Mouse (Mus musculus) kidney, embryonic 16.5 days (tissue): ENCODE measurements around the gene Vmn1r199. TPM values are rescaled to one million over a fixed set of nuclear protein-coding genes. Genes with fewer than 3 reads are reported as not detected.
"Not testable (repeated sequence)": the region's sequence is repeated elsewhere in the genome, so short reads cannot be mapped to it uniquely, and the experiment has no call there.

Experiments used
- ATAC-seq: fragments of 200-750 bp; cut with Nextera tagmentation; 2 replicates; pipeline ENCODE4 v1.8.0; 2017; ENCODE audit warnings: moderate TSS enrichment; ENCODE audit not compliant: low FRiP score, low TSS enrichment
- H3K27ac ChIP-seq: fragments of 300-500 bp; sonication (generic); 2 replicates; pipeline ENCODE4 v1.5.1; 2014; ENCODE audit warnings: low read length
- H3K27me3 ChIP-seq: fragments of 300-500 bp; sonication (generic); 2 replicates; pipeline ENCODE4 v1.6.1; 2014; ENCODE audit warnings: low read length, control low read depth, mixed read lengths; ENCODE audit not compliant: insufficient read depth
- H3K36me3 ChIP-seq: fragments of 300-500 bp; sonication (generic); 2 replicates; pipeline ENCODE4 v1.6.1; 2014; ENCODE audit warnings: low read length, control low read depth, mixed read lengths; ENCODE audit not compliant: insufficient read depth
- H3K4me1 ChIP-seq: fragments of 300-500 bp; sonication (generic); 2 replicates; pipeline ENCODE4 v1.6.1; 2014; ENCODE audit warnings: low read length, control low read depth, mixed read lengths; ENCODE audit not compliant: insufficient read depth
- H3K4me2 ChIP-seq: fragments of 300-500 bp; sonication (generic); replicated peaks from 2 replicates; pipeline ENCODE4 v1.6.1; 2014; ENCODE audit warnings: low read depth, low read length
- H3K4me3 ChIP-seq: fragments of 300-500 bp; sonication (generic); 2 replicates; pipeline ENCODE4 v1.5.1; 2014; ENCODE audit warnings: mild to moderate bottlenecking, low read length
- H3K9ac ChIP-seq: fragments of 300-500 bp; sonication (generic); replicated peaks from 2 replicates; pipeline ENCODE4 v1.6.1; 2014; ENCODE audit warnings: low read length
- H3K9me3 ChIP-seq: fragments of 300-500 bp; sonication (generic); 2 replicates; pipeline ENCODE4 v1.6.1; 2016; ENCODE audit warnings: low read length, control low read depth
- WGBS: fragments of 180-500 bp; shearing (Covaris S2); extraction: QIAGEN DNeasy Blood & Tissue Kit; methylation state at CpG from one replicate; pipeline ENCODE4 v1.1.7; 2014; 5-methylcytosine and 5-hydroxymethylcytosine counted together
- polyA plus RNA-seq: library from polyadenylated mRNA; unstranded; fragments of >200 nt; fragmentation: Nextera tagmentation; extraction: Ambion mirVana; gene quantifications from 2 replicates; pipeline ENCODE4 v1.2.1, GENCODE M21; 2015

The Vmn1r199 gene
- polyA plus RNA-seq: not detected in 2 replicates

- 72% methylated on average over 2 of the region's 2 CpGs for WGBS
- no peak for ATAC-seq
- H3K4me3 ChIP-seq: no peak within 1 kb of the TSS
- no peaks in the 10 kb centered on the region for H3K9me3 ChIP-seq
- no peaks in the 10 kb centered on the region for H3K36me3 ChIP-seq
- H3K9ac ChIP-seq: no peak within 1 kb of the TSS
- no peaks in the 10 kb centered on the region for H3K27me3 ChIP-seq
- H3K4me2 ChIP-seq: no peak within 1 kb of the TSS
- no peaks in the 10 kb centered on the region for H3K4me1 ChIP-seq
- H3K27ac ChIP-seq: no peak within 1 kb of the TSS
These were observed at the start of gene Vmn1r199 for GRCm38 (mm10) chr13:22379518-22379917. TSS of gene Vmn1r199 (plus strand) at chr13:22379818.

- H3K4me2 ChIP-seq: no peak overlapping the region
- H3K4me3 ChIP-seq: no peak overlapping the region
- H3K36me3 ChIP-seq: no peaks in the 10 kb centered on the region
- ATAC-seq: no peak
- no peak overlapping the region for H3K27ac ChIP-seq
- no peaks in the 10 kb centered on the region for H3K9me3 ChIP-seq
- H3K4me1 ChIP-seq: no peaks in the 10 kb centered on the region
- no peaks in the 10 kb centered on the region for H3K27me3 ChIP-seq
- WGBS: 64% methylated on average over 2 of the region's 2 CpGs
- no peak overlapping the region for H3K9ac ChIP-seq
These were observed 46.3 kb upstream of the Vmn1r199 start for GRCm38 (mm10) chr13:22333269-22333668.

- H3K36me3 ChIP-seq: no peaks in the 10 kb centered on the region
- H3K9ac ChIP-seq: no peak overlapping the region
- 94% methylated on average over 1 of the region's 1 CpGs for WGBS
- H3K4me3 ChIP-seq: no peak overlapping the region
- no peak overlapping the region for H3K27ac ChIP-seq
- ATAC-seq: no peak
- no peak overlapping the region for H3K4me2 ChIP-seq
- H3K4me1 ChIP-seq: no peaks in the 10 kb centered on the region
- H3K27me3 ChIP-seq: no peaks in the 10 kb centered on the region
- no peaks in the 10 kb centered on the region for H3K9me3 ChIP-seq
These were observed 44.1 kb upstream of the Vmn1r199 start for GRCm38 (mm10) chr13:22335565-22335964.

DNA sequence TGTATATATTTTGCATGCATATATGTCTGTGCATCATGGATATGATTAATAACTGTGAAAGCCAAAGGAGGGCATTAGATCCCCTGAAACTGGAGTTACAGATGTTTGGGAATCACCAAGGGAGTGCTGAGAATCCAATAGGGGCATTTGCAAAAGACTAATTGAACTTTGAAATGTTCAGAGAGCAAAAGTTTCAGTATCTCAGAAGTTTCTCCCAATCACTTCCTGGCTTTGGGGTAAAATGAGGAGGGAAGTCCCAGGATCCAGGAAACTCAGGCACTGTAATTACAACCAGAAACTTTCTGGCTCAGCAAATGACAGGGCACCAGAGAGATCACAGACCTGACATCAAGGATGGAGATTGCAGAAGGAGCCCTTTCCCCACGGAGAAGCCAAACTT is 29.6 kb upstream of the Vmn1r199 start, which contains the start of gene Vmn1r198:
TSS of gene Vmn1r198 (plus strand) at position 301 of the 400 bp plus-strand sequence.
- H3K27me3 ChIP-seq: no peaks in the 10 kb centered on the region
- H3K27ac ChIP-seq: no peak within 1 kb of the TSS
- WGBS: 22% methylated on average over 1 of the region's 1 CpGs

DNA sequence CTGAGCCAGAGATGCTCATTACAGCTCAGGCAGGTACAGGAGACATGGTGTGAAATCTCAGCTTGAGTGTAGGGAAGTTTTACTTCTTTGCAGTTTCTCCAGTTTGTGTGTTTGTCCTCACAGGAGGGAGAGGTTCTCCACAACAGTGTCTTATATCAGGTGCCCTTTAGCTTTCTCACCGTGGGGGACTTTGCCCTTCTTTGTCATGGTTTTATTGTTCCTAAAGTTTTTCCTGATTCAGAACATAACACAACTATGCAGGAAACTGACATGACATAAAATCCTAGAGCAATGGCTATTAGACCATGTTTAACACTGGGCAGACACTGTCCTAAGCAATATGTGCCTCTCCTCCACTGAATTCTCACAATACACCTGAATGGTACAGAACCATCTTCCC is 28.8 kb upstream of the Vmn1r199 start:
- 81% methylated on average over 1 of the region's 1 CpGs for WGBS
- ATAC-seq: no peak
- H3K36me3 ChIP-seq: no peaks in the 10 kb centered on the region
- H3K9me3 ChIP-seq: no peaks in the 10 kb centered on the region
- H3K4me2 ChIP-seq: no peak overlapping the region
- no peaks in the 10 kb centered on the region for H3K27me3 ChIP-seq
- no peaks in the 10 kb centered on the region for H3K4me1 ChIP-seq
- no peak overlapping the region for H3K9ac ChIP-seq
- H3K27ac ChIP-seq: no peak overlapping the region
- no peak overlapping the region for H3K4me3 ChIP-seq

More for the DNA sequence above, 29.6 kb upstream of the Vmn1r199 start, which contains the start of gene Vmn1r198:
- Histone ChIP-seq H3K4me2 (no peak within 1 kb of the TSS), H3K4me1 (no peaks in the 10 kb centered on the region), H3K9me3 (no peaks in the 10 kb centered on the region), H3K4me3 (no peak within 1 kb of the TSS), H3K36me3 (no peaks in the 10 kb centered on the region), H3K9ac (no peak within 1 kb of the TSS)
- no peak for ATAC-seq

DNA sequence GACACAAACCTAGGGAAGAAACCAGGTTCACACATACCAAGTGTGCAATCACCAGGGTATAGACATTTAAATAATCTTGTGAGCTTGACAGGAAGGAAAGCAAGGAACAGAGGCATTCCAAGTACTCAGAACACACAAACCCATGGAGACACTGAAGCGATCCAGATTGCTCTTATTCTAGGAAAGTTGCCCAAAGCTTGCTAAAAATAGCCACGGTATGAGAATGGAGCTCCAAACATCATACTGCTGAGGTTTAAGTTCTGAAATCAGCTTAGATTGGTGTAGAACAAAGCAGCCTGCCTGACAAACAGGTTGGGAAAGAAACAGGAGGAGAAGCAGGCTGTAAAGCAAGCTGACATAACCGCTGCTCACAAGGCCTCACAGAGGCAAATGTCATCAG is 1.5 kb downstream of the Vmn1r199 start:
- not testable (repeated sequence) for H3K27ac ChIP-seq, H3K4me3 ChIP-seq, H3K9me3 ChIP-seq, H3K4me1 ChIP-seq, ATAC-seq, H3K9ac ChIP-seq, H3K36me3 ChIP-seq, H3K27me3 ChIP-seq, H3K4me2 ChIP-seq
- WGBS: 65% methylated on average over 3 of the region's 3 CpGs

- Histone ChIP-seq H3K9ac (no peak overlapping the region), H3K27me3 (no peaks in the 10 kb centered on the region)
- 77% methylated on average over 3 of the region's 3 CpGs for WGBS
These were observed 3.8 kb downstream of the Vmn1r199 start for GRCm38 (mm10) chr13:22383401-22383800.

GRCm38 (mm10) chr13:22387050-22387449 is 7.4 kb downstream of the Vmn1r199 start:
- H3K9me3 ChIP-seq: no peaks in the 10 kb centered on the region
- no peak for ATAC-seq

More at GRCm38 (mm10) chr13:22383401-22383800, 3.8 kb downstream of the Vmn1r199 start:
- H3K4me1 ChIP-seq: no peaks in the 10 kb centered on the region
- H3K9me3 ChIP-seq: no peaks in the 10 kb centered on the region
- no peak overlapping the region for H3K27ac ChIP-seq
- no peak for ATAC-seq
- H3K4me3 ChIP-seq: no peak overlapping the region
- no peak overlapping the region for H3K4me2 ChIP-seq
- no peaks in the 10 kb centered on the region for H3K36me3 ChIP-seq

GRCm38 (mm10) chr13:22390073-22390472 is 10.5 kb downstream of the Vmn1r199 start, which contains the start of gene Vmn1r200:
TSS of gene Vmn1r200 (plus strand) at chr13:22390373.
- no peaks in the 10 kb centered on the region for H3K27me3 ChIP-seq
- H3K4me1 ChIP-seq: no peaks in the 10 kb centered on the region
- no peak for ATAC-seq
- no peak within 1 kb of the TSS for H3K4me2 ChIP-seq
- no peaks in the 10 kb centered on the region for H3K9me3 ChIP-seq
- no peaks in the 10 kb centered on the region for H3K36me3 ChIP-seq
- no peak within 1 kb of the TSS for H3K4me3 ChIP-seq
- 59% methylated on average over 3 of the region's 3 CpGs for WGBS
- H3K27ac ChIP-seq: no peak within 1 kb of the TSS
- H3K9ac ChIP-seq: no peak within 1 kb of the TSS

More at GRCm38 (mm10) chr13:22387050-22387449, 7.4 kb downstream of the Vmn1r199 start:
- no peaks in the 10 kb centered on the region for H3K27me3 ChIP-seq
- 76% methylated on average over 1 of the region's 1 CpGs for whole genome bisulfite sequencing
- no peak overlapping the region for H3K4me2 ChIP-seq
- no peak overlapping the region for H3K27ac ChIP-seq
- H3K4me1 ChIP-seq: no peaks in the 10 kb centered on the region
- H3K36me3 ChIP-seq: no peaks in the 10 kb centered on the region
- no peak overlapping the region for H3K9ac ChIP-seq
- H3K4me3 ChIP-seq: no peak overlapping the region

DNA sequence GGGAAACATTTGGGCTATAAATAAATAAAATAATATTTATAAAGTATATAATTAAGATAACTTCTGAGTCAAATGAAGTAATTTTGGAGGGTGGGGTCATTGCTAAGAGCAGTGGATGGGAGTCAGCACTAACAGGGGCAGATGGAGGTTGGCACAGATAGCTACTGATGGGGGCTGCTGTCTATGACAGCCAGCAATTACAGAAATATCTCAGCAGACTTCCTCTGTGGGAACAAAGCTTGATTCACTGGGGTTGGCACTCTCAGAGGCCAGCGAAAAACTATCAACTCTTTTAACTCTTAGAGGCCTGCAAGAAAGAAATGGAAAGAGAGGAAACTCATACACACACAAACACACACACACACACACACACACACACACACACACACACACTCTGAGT is 23.4 kb downstream of the Vmn1r199 start:
- Histone ChIP-seq H3K4me2 (no peak overlapping the region), H3K9me3 (peaks cover 15% of the 10 kb centered on the region), H3K36me3 (no peaks in the 10 kb centered on the region), H3K27ac (no peak overlapping the region), H3K27me3 (no peaks in the 10 kb centered on the region), H3K4me3 (no peak overlapping the region), H3K4me1 (no peaks in the 10 kb centered on the region), H3K9ac (no peak overlapping the region)
- no peak for ATAC-seq
- WGBS: 50% methylated on average over 1 of the region's 1 CpGs
